Mouse (Mus musculus) kidney, postnatal 14 days (tissue): ENCODE measurements around the gene Cd93.
A peak's percentile ranks its signal among the peaks of the same experiment; 100 is the strongest.

Experiments used
- DNase-seq: peaks from one replicate; pipeline ENCODE4 v3.0.0; 2022; ENCODE audit warnings: mixed read lengths

The Cd93 gene

GRCm38 (mm10) chr2:148443249-148443958 lies at the start of gene Cd93:
Gene Cd93 (minus strand): TSS chr2:148443563.
- peak; percentile 75 for DNase-seq

GRCm38 (mm10) chr2:148492108-148492507 lies 48.7 kb upstream of the Cd93 start:
- DNase-seq, result peak; percentile 23

GRCm38 (mm10) chr2:148490150-148490549 lies 46.8 kb upstream of the Cd93 start:
- peak; percentile 10 for DNase-seq

- DNase-seq, result no peak
These were observed 45.5 kb upstream of the Cd93 start for GRCm38 (mm10) chr2:148488885-148489284.

GRCm38 (mm10) chr2:148485576-148485975 lies 42.2 kb upstream of the Cd93 start:
- DNase-seq, result no peak

- DNase-seq, result no peak
These were observed 37.0 kb upstream of the Cd93 start for GRCm38 (mm10) chr2:148480376-148480775.

GRCm38 (mm10) chr2:148478141-148478701 lies 34.9 kb upstream of the Cd93 start:
- DNase-seq, result peak; percentile 74

GRCm38 (mm10) chr2:148477346-148477745 lies 34.0 kb upstream of the Cd93 start:
- DNase-seq, result no peak

GRCm38 (mm10) chr2:148476576-148476975 lies 33.2 kb upstream of the Cd93 start:
- no peak for DNase-seq

- no peak for DNase-seq
These were observed 32.6 kb upstream of the Cd93 start for GRCm38 (mm10) chr2:148475879-148476495.

- no peak for DNase-seq
These were observed 26.2 kb upstream of the Cd93 start for GRCm38 (mm10) chr2:148469341-148470238.

- no peak for DNase-seq
These were observed 24.6 kb upstream of the Cd93 start for GRCm38 (mm10) chr2:148467921-148468440.

- no peak for DNase-seq
These were observed 12.0 kb upstream of the Cd93 start for GRCm38 (mm10) chr2:148455341-148455740.

- no peak for DNase-seq
These were observed 10.7 kb upstream of the Cd93 start for GRCm38 (mm10) chr2:148454014-148454542.

- DNase-seq, result no peak
These were observed 9.7 kb upstream of the Cd93 start for GRCm38 (mm10) chr2:148453061-148453460.

- no peak for DNase-seq
These were observed 8.1 kb upstream of the Cd93 start for GRCm38 (mm10) chr2:148451498-148451897.

- no peak for DNase-seq
These were observed 7.3 kb upstream of the Cd93 start for GRCm38 (mm10) chr2:148450616-148451015.

GRCm38 (mm10) chr2:148449659-148450058 lies 6.3 kb upstream of the Cd93 start:
- DNase-seq, result no peak

- no peak for DNase-seq
These were observed 3.1 kb upstream of the Cd93 start for GRCm38 (mm10) chr2:148446446-148446845.

- DNase-seq, result no peak
These were observed 2.3 kb upstream of the Cd93 start for GRCm38 (mm10) chr2:148445616-148446015.

GRCm38 (mm10) chr2:148444472-148444871 lies 1.1 kb upstream of the Cd93 start:
- DNase-seq, result no peak

GRCm38 (mm10) chr2:148442710-148443109 lies 653 bp downstream of the Cd93 start:
- no peak for DNase-seq

GRCm38 (mm10) chr2:148442172-148442571 lies 1.2 kb downstream of the Cd93 start:
- no peak for DNase-seq
